Mouse (Mus musculus) bone marrow, adult 2 months (tissue): Measurements from ENCODE around the gene Gsap. TPM values are rescaled to one million over a fixed set of nuclear protein-coding genes. Genes with fewer than 3 reads are reported as not detected.

Source experiments
- H3K27ac ChIP-seq: fragments of 200-500 bp; 2 replicates; pipeline ENCODE4 v1.5.1; 2012; ENCODE audit warnings: low read depth, mild to moderate bottlenecking, control low read depth, inconsistent platforms, low read length; ENCODE audit not compliant: control insufficient read depth, poor library complexity, insufficient read depth
- H3K4me1 ChIP-seq: fragments of 200-500 bp; 2 replicates; pipeline ENCODE4 v1.6.1; 2011; ENCODE audit warnings: low read length; ENCODE audit not compliant: control insufficient read depth, insufficient read depth
- H3K4me3 ChIP-seq: fragments of 200-500 bp; replicated peaks from 2 replicates; pipeline ENCODE3; 2011; ENCODE audit warnings: mild to moderate bottlenecking, low read depth, low read length, control low read depth; ENCODE audit not compliant: control insufficient read depth
- CTCF ChIP-seq: fragments of 200-500 bp; IDR thresholded peaks from 2 replicates; pipeline ENCODE4 v1.5.1; 2011; ENCODE audit warnings: low read length, control low read depth; ENCODE audit not compliant: control insufficient read depth, insufficient read depth
- POLR2A ChIP-seq: fragments of 200-500 bp; IDR thresholded peaks from 2 replicates; pipeline ENCODE4 v1.6.1; 2011; ENCODE audit warnings: low read depth, mild to moderate bottlenecking, control low read depth, low read length, borderline replicate concordance; ENCODE audit not compliant: control insufficient read depth
- WGBS: fragments of 180-500 bp; shearing (Covaris S2); methylation state at CpG from one replicate; pipeline ENCODE4 v1.1.7; 2018; 5-methylcytosine and 5-hydroxymethylcytosine counted together
- polyA plus RNA-seq: library from polyadenylated mRNA; stranded (reverse); fragments of >200 nt; gene quantifications from 2 replicates; pipeline ENCODE4 v1.2.4, GENCODE M21; 2011; ENCODE audit warnings: low replicate concordance; ENCODE audit not compliant: missing spikeins, insufficient read depth, insufficient read length

Gene Gsap
- polyA plus RNA-seq, 1 experiment, result 16.2 TPM

DNA sequence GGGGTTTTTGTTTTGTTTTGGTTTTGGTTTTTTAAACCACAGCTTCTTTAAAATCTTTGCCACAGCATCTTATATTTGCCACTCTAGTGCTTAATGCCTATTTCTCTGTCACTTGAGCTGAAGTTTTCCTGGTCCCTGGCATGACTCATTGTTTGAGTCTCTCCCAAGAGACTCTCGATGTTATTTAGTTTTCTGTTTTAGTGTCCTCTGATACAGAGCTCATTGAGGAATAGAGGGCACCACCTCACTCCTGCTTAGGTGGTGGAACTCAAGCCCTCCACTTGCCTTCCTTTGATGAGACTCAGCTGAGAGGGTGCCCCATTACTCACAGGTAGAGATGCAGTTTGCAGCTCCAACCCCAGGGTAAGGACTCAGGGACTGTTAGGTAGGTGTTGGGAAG lies 17.4 kb downstream of the Gsap start:
- 70% methylated on average over 1 of the region's 1 CpGs for WGBS
- no peaks in the 10 kb centered on the region for H3K4me1 ChIP-seq
- no peak overlapping the region for H3K27ac ChIP-seq
- no peak for TF ChIP-seq CTCF
- H3K4me3 ChIP-seq, result no peak overlapping the region

DNA sequence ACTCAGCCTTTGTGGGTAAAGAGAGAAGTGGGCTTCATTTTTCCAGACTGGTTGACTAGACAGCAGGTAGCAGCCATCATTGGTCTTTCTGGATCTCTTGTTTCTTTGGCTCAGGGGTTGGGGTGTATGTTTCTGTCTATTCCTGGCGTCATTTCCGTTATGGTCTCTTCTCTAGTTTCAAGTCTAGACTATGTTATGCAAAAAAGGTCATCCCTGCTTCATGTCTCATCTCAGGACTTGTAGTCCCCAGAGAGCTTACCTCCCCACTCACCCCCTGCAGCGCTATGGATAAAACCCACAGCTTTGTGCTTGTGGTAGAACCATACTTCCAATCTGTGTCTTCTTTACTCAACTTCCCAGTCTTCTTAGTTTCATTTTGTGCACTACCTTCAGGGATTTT lies 18.1 kb downstream of the Gsap start:
- Histone ChIP-seq H3K4me1 (no peaks in the 10 kb centered on the region), H3K4me3 (no peak overlapping the region), H3K27ac (no peak overlapping the region)
- TF ChIP-seq CTCF (no peak), POLR2A (no peak)
- 84% methylated on average over 3 of the region's 3 CpGs for WGBS

DNA sequence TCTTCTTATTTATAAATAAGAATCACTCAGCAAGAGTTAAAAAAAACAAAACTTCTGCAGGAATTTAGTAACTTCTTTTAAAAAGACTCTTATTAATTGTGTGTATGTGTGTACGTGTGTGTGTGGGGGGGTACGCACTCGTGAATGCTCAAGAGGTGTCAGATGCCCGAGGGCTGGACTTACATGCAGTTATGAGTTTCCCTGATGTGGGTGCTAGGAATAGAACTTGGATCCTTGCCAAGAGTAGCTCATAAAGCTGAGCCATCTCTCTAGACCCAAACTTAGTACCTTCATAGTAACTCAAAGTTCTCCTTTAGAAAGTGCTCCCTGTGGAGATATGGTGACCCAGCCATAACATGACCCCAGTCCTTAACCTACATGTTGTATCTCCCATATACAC lies 20.0 kb downstream of the Gsap start:
- TF ChIP-seq CTCF, result no peak
- no peak for TF ChIP-seq POLR2A
- Histone ChIP-seq H3K4me1 (no peaks in the 10 kb centered on the region), H3K27ac (no peak overlapping the region), H3K4me3 (no peak overlapping the region)
- WGBS, result 45% methylated on average over 4 of the region's 4 CpGs

DNA sequence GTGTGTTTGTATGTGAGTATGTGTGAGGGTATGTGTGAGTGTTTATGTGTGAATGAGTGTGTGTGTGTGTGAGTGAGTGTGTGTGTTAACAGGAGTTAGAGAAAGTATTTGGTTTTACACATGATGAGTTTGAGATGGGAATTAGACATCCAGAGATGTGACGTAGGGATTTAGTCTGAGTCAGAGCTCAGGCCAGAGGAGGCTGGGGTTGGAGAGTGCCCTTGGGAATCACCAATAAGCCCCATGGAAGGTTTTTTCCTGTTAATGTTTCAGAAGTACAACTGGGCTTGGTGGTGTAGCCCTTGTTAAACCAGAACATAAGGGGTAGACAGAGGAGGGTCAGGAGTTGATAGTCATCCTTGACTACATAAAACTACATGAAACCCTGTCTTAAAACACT lies 25.4 kb downstream of the Gsap start:
- no peak for TF ChIP-seq CTCF
- no peak for TF ChIP-seq POLR2A
- whole genome bisulfite sequencing, result 97% methylated on average over 1 of the region's 1 CpGs
- H3K4me1 ChIP-seq, result peaks cover 4% of the 10 kb centered on the region
- no peak overlapping the region for H3K4me3 ChIP-seq
- no peak overlapping the region for H3K27ac ChIP-seq

DNA sequence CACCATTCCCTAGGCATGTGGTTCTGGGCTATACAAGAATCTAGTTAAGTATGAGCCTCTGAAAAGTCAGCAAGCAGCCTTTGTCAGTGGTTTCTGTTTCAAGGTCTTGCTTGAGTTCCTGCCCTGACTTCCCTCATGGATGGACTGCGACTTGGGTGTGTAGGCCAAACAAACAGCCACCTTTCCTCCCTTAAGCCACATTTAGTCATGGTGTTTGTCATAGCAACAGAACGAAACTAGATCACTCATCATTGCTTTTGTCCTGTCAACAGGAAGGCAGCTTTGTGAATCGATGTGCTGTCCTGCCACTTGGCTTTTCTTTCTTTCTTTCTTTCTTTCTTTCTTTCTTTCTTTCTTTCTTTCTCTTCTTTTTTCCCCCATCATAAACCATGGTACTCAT lies 26.9 kb downstream of the Gsap start:
- H3K27ac ChIP-seq, result no peak overlapping the region
- 75% methylated on average over 3 of the region's 3 CpGs for WGBS
- TF ChIP-seq CTCF (no peak), POLR2A (no peak)
- H3K4me3 ChIP-seq, result no peak overlapping the region
- peaks cover 4% of the 10 kb centered on the region for H3K4me1 ChIP-seq

DNA sequence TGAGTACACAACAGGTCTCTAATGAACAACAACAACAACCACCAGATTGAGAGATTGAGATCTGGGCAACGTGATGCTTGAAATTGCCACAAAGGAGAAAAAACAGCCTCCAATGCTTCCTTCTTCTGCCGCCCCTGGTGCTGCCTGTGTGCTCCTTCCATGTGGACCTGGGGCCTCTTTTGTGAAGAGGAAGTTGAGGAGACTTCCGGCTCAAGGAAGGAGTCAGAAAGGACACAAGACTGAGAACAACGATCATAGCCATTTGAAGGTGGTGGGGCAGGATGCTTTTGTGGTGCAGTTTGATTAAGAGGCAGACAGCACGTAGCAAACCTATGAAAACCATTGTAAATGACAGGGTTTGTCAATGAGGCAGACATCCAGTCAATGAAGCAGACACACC lies 27.7 kb downstream of the Gsap start:
- WGBS, result 9% methylated on average over 5 of the region's 5 CpGs
- H3K4me3 ChIP-seq, result no peak overlapping the region
- no peak overlapping the region for H3K27ac ChIP-seq
- no peak for TF ChIP-seq CTCF
- TF ChIP-seq POLR2A, result no peak
- peaks cover 4% of the 10 kb centered on the region for H3K4me1 ChIP-seq

DNA sequence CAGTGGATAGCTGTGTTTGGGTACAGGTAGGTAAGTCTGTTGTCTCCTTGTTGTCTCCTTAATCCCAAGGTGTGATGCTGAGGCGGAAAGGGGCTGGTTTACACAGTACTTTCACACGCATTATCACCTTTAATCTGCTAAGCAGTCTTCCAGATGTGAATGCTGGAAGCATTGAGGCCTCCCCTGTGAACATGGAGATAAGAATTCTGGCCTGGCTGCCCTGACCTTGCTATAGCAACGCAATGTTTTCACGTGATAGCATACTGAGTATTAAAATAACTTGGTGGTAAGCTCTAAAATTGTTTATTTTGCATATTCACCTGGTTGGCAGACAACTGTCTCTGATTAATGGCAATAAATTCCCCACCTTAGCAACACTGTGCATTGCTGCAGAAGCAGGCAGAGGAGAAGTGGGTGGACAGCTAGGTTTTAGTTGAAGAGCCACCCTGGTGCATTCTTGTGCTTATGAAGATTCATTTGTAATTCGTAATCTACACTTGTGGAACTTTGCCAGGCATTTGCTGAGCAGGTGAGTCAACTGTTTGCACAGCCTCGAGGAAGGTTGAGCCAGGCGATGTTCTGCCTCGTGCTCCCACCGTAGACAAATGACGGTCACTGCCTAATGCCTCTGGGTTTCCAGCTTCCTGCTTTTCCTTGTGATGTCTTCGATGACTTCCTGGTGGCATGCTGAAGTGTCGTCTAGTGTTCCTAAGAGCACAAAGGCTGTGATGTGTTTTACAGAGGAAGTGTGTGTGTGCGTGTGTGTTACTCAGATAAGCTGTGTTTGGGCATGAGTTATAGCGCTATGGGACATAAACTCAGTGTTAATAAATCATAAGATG lies 31.6 kb downstream of the Gsap start:
- H3K4me1 ChIP-seq, result peaks cover 4% of the 10 kb centered on the region
- no peak for TF ChIP-seq CTCF
- TF ChIP-seq POLR2A, result no peak
- no peak overlapping the region for H3K27ac ChIP-seq
- H3K4me3 ChIP-seq, result no peak overlapping the region
- WGBS, result 34% methylated on average over 14 of the region's 14 CpGs

DNA sequence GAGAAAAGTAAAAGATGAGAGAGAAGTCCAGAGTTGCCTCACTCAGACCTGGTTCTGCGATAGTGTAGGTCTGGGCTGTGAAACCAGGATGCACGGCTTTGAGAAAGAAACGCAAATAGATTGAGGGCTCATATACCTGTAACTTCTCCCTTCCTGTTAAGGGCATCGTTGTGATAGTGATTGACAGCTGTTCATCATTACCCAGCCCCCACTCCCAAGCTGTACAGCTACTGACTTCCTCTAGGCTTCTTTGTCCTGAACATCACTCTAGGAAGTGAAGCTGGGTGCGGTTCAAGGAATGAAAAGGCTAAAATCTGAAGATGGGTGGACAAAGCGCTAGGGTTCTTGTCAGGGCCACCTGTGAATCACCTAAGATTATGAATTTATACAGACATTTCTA lies 46.8 kb downstream of the Gsap start:
- Histone ChIP-seq H3K4me1 (no peaks in the 10 kb centered on the region), H3K27ac (no peak overlapping the region), H3K4me3 (no peak overlapping the region)
- no peak for TF ChIP-seq CTCF
- TF ChIP-seq POLR2A, result no peak
- 84% methylated on average over 6 of the region's 6 CpGs for WGBS

DNA sequence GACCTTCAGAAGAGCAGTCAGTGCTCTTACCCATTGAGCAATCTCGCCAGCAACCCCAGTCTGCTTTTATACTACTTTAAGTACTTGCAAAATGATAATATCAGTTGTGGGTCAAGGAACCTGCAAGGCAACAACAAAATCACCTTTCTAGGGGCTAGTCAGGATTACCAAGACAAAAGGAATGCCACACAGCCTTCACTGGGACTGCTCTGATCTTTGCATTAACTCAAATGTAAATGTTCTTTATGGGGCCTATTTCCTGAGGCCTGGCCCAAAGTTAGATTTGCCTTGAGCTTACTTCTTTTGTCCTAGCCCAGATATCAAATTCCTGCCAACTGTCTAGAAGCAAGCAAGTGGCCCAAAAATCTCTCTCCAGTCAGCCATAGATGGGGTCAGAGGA lies 58.5 kb downstream of the Gsap start:
- H3K4me3 ChIP-seq, result no peak overlapping the region
- 90% methylated on average over 1 of the region's 1 CpGs for WGBS
- H3K27ac ChIP-seq, result no peak overlapping the region
- peaks cover 3% of the 10 kb centered on the region for H3K4me1 ChIP-seq
- TF ChIP-seq POLR2A (no peak), CTCF (no peak)
